Mouse (Mus musculus): ENCODE results near the gene Specc1l. TPM values are rescaled to one million over a fixed set of nuclear protein-coding genes. Genes with fewer than 3 reads are reported as not detected.

The Specc1l gene
- polyA plus RNA-seq, 1 experiment from 2014 or later = 20.3 TPM

DNA sequence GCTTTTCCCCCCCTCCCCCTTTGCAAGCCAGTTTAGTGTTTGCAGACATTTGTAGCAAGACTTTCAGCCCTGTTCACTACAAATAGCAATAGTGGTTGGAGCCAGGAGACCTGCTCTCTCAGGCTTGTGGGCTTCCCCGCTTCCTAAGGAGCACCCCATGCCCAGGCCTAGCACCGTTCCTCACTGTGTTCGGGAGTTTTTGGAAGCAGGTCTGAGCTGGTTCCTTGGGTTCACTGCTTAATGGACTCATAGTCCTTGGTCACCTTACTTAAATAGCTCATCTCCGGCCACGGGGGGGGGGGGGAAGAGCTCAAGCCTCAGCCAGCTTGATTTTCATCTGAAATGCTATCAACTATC lies 92.2 kb downstream of the Specc1l start:
- Histone ChIP-seq H3K4me2 (ENCODE audit: low read depth, low read length) (no peak overlapping the region), H3K4me3 (ENCODE audit: low read depth, low read length) (no peak overlapping the region), H3K9ac (ENCODE audit: low read depth, low read length) (no peak overlapping the region), H3K36me3 (ENCODE audit: control insufficient read depth, insufficient read depth, low read length) (peaks cover 66% of the 10 kb centered on the region), H3K4me1 (ENCODE audit: control insufficient read depth, insufficient read depth, low read length) (no peaks in the 10 kb centered on the region), H3K9me3 (ENCODE audit: control insufficient read depth, low read length) (no peaks in the 10 kb centered on the region), H3K27ac (replicated peaks; ENCODE audit: low read depth, low read length) (0 out of 2 replicates have a peak overlapping the region, but pooled peaks have one; percentile 10), H3K27me3 (replicated peaks; ENCODE audit: control insufficient read depth, insufficient read depth, low read length) (no peaks in the 10 kb centered on the region)
- 90% methylated on average over 5 of the region's 5 CpGs for WGBS
- no peak for ATAC-seq (ENCODE audit: low read depth)
- DNase-seq (ENCODE audit: low spot score) = no peak

DNA sequence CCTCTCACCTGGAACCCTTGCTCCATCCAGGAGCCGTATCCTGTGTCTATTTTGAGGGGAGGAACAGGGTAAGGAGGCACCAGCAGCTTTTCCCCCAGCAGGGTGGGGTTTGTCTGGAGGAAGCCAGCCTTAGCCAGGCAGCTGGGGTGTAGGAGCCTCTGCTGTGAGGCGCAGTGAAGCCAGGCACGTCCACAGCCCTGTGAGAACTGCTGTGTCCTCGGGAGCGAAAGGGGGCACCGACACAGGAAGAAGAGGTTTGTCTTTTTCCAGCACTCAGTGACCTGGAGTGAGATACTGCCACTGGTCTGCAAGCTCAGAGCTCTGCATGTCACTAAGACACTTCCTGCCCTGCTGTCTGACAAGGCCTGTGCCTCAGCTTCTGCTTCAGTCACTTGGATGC lies 92.5 kb downstream of the Specc1l start:
- Histone ChIP-seq H3K4me1 (ENCODE audit: control insufficient read depth, insufficient read depth, low read length) (no peaks in the 10 kb centered on the region), H3K9me3 (ENCODE audit: control insufficient read depth, low read length) (no peaks in the 10 kb centered on the region), H3K4me2 (ENCODE audit: low read depth, low read length) (no peak overlapping the region), H3K27ac (replicated peaks; ENCODE audit: low read depth, low read length) (0 out of 2 replicates have a peak overlapping the region, but pooled peaks have one; percentile 10), H3K9ac (ENCODE audit: low read depth, low read length) (no peak overlapping the region), H3K27me3 (replicated peaks; ENCODE audit: control insufficient read depth, insufficient read depth, low read length) (no peaks in the 10 kb centered on the region), H3K4me3 (ENCODE audit: low read depth, low read length) (no peak overlapping the region), H3K36me3 (ENCODE audit: control insufficient read depth, insufficient read depth, low read length) (peaks cover 68% of the 10 kb centered on the region)
- DNase-seq (ENCODE audit: low spot score) (no peak), ATAC-seq (ENCODE audit: low read depth) (no peak)
- 66% methylated on average over 6 of the region's 6 CpGs for WGBS

DNA sequence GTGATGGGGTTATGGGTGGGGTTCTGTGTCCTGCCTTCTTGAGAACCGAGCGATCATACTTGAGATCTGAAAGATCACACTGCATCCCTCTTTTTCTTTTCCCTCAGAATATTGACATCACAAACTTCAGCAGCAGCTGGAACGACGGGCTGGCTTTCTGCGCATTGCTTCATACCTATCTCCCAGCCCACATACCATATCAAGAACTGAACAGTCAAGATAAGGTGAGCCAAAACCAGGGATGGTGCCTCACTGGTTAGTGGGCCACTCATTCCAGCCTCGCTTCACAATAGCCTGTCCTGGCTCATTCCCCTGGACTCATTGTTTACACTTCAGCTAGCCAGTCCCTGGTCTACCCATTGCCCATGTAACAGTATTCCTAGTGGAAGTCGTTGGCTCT lies 95.3 kb downstream of the Specc1l start:
- no peaks in the 10 kb centered on the region for H3K9me3 ChIP-seq (ENCODE audit: control insufficient read depth, low read length)
- H3K36me3 ChIP-seq (ENCODE audit: control insufficient read depth, insufficient read depth, low read length) = peaks cover 89% of the 10 kb centered on the region
- H3K4me1 ChIP-seq (ENCODE audit: control insufficient read depth, insufficient read depth, low read length) = no peaks in the 10 kb centered on the region
- no peak overlapping the region for H3K4me2 ChIP-seq (ENCODE audit: low read depth, low read length)
- no peak overlapping the region for H3K4me3 ChIP-seq (ENCODE audit: low read depth, low read length)
- H3K9ac ChIP-seq (ENCODE audit: low read depth, low read length) = no peak overlapping the region
- ATAC-seq (ENCODE audit: low read depth) (no peak), DNase-seq (ENCODE audit: low spot score) (no peak)
- WGBS = 95% methylated on average over 7 of the region's 7 CpGs
- no peaks in the 10 kb centered on the region for H3K27me3 ChIP-seq (replicated peaks; ENCODE audit: control insufficient read depth, insufficient read depth, low read length)
- no peak overlapping the region for H3K27ac ChIP-seq (replicated peaks; ENCODE audit: low read depth, low read length)

DNA sequence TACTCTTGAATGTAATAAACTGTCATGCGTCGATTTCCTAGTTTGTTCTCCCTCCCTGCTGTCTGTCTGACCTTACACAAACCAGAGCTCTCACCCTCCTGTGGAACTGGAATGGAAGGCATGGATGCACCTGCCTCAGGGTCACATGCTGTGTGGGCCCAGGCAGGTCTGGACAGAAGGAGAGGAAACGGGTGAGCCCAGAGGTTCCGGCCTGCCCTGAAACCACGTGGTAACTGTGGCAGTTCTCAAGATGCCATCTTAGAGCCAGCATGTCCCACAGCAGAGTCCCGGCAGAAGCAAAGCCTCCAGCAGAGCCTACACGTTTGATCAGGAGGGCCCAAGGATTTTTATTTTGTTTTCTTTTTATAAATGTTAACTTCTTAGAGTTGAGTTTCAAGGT lies 100.5 kb downstream of the Specc1l start:
- Histone ChIP-seq H3K9me3 (ENCODE audit: control insufficient read depth, low read length) (no peaks in the 10 kb centered on the region), H3K4me2 (ENCODE audit: low read depth, low read length) (no peak overlapping the region), H3K36me3 (ENCODE audit: control insufficient read depth, insufficient read depth, low read length) (peaks cover 46% of the 10 kb centered on the region), H3K4me1 (ENCODE audit: control insufficient read depth, insufficient read depth, low read length) (0 out of 2 replicates have a peak, but pooled peaks cover 4% of the 10 kb centered on the region), H3K27ac (replicated peaks; ENCODE audit: low read depth, low read length) (no peak overlapping the region), H3K9ac (ENCODE audit: low read depth, low read length) (no peak overlapping the region), H3K4me3 (ENCODE audit: low read depth, low read length) (no peak overlapping the region), H3K27me3 (replicated peaks; ENCODE audit: control insufficient read depth, insufficient read depth, low read length) (peaks cover 11% of the 10 kb centered on the region)
- 67% methylated on average over 7 of the region's 7 CpGs for WGBS
- no peak for DNase-seq (ENCODE audit: low spot score)
- ATAC-seq (ENCODE audit: low read depth) = no peak

DNA sequence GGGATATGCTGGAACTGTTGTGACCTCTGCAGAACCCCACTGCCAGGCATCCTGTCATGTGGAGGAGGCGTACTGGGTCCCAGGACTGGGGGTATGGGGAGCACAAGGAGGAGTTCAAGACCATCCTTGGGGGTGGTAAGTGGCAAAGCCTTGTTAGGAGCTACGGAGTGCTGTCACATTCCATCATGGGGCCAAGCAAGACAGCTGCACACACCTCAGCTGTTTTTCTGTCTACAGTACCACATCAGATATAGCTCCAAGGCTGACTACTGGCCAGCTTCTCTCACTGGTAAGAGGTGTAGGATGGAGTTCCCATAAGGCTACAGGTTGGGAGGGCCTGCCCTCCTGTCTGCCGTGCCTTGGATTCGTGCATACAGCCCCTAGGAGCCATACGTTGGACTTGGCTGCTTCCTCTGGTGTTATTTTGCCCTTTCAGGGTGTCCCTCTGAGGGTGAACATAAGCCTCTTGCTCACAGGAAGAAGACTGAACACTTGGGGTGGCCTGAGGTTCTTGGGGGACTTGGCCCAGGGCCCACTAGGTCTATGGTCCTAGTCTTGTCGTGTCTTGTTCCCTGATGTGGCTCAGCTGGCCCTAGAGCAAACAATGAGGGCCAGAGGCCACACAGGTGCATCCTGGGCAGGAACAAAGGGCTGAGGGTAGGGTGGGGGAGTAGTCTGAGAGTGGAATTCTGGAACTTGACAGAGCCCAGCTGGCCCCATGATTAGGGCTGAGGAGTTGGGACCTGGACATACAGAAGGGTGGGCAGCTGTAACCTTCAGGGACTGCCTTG lies 102.5 kb downstream of the Specc1l start:
- H3K27ac ChIP-seq (replicated peaks; ENCODE audit: low read depth, low read length) = no peak overlapping the region
- WGBS = 49% methylated on average over 6 of the region's 6 CpGs
- H3K4me2 ChIP-seq (ENCODE audit: low read depth, low read length) = no peak overlapping the region
- H3K27me3 ChIP-seq (replicated peaks; ENCODE audit: control insufficient read depth, insufficient read depth, low read length) = peaks cover 26% of the 10 kb centered on the region
- no peak for ATAC-seq (ENCODE audit: low read depth)
- H3K4me3 ChIP-seq (ENCODE audit: low read depth, low read length) = no peak overlapping the region
- no peak overlapping the region for H3K9ac ChIP-seq (ENCODE audit: low read depth, low read length)
- H3K36me3 ChIP-seq (ENCODE audit: control insufficient read depth, insufficient read depth, low read length) = peaks cover 26% of the 10 kb centered on the region
- H3K9me3 ChIP-seq (ENCODE audit: control insufficient read depth, low read length) = no peaks in the 10 kb centered on the region
- 0 out of 2 replicates have a peak, but pooled peaks cover 4% of the 10 kb centered on the region for H3K4me1 ChIP-seq (ENCODE audit: control insufficient read depth, insufficient read depth, low read length)
- DNase-seq (ENCODE audit: low spot score) = peak; percentile 12

DNA sequence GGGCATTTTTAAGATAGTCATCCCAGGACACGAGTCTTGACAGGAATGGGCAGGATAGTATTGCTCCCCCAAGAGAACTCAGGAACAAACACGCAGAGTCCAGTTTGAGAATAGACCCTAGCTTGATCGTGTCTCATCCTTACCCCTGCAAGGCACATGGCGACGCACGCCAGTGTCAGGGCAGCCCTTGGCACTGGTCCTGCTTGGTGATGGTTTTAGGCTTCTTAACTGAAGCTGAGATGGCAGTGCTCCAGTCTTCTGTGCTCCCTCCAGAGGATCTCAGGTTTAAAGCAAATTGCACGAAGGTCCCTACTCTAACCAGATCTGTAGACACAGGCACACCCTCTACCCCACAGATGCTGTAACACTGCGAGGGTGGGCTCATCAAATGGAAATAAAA lies 103.9 kb downstream of the Specc1l start:
- H3K4me1 ChIP-seq (ENCODE audit: control insufficient read depth, insufficient read depth, low read length) = 0 out of 2 replicates have a peak, but pooled peaks cover 4% of the 10 kb centered on the region
- no peaks in the 10 kb centered on the region for H3K9me3 ChIP-seq (ENCODE audit: control insufficient read depth, low read length)
- H3K4me3 ChIP-seq (ENCODE audit: low read depth, low read length) = no peak overlapping the region
- ATAC-seq (ENCODE audit: low read depth) (no peak), DNase-seq (ENCODE audit: low spot score) (peak; percentile 14)
- H3K27ac ChIP-seq (replicated peaks; ENCODE audit: low read depth, low read length) = no peak overlapping the region
- H3K4me2 ChIP-seq (ENCODE audit: low read depth, low read length) = no peak overlapping the region
- no peak overlapping the region for H3K9ac ChIP-seq (ENCODE audit: low read depth, low read length)
- 77% methylated on average over 8 of the region's 8 CpGs for WGBS
- peaks cover 26% of the 10 kb centered on the region for H3K27me3 ChIP-seq (replicated peaks; ENCODE audit: control insufficient read depth, insufficient read depth, low read length)
- H3K36me3 ChIP-seq (ENCODE audit: control insufficient read depth, insufficient read depth, low read length) = peaks cover 13% of the 10 kb centered on the region

DNA sequence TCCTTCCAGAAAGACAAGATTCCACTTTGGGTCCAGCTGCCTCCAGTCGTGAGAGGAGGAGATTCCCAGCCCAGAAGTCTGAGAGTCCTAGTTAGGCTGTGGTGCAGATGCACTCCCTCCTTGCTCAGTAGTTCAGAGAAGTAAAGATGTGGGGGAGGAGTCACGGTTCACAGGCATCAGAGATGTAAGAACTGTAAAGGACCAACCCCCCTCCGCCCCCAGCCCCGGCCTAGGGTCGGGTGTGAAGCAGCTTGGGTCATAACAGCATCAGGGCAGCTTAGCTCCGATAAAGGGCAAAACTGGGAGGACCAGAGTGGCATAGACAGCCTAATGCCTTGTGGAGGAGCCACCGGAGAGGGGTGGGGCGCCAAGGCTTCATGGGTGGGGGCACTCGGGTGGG lies 104.6 kb downstream of the Specc1l start:
- DNase-seq (ENCODE audit: low spot score) (peak; percentile 16), ATAC-seq (ENCODE audit: low read depth) (peak; percentile 9)
- peaks cover 6% of the 10 kb centered on the region; the same call in 1 of the 2 replicates for H3K36me3 ChIP-seq (ENCODE audit: control insufficient read depth, insufficient read depth, low read length)
- H3K4me1 ChIP-seq (ENCODE audit: control insufficient read depth, insufficient read depth, low read length) = 0 out of 2 replicates have a peak, but pooled peaks cover 4% of the 10 kb centered on the region
- peaks cover 26% of the 10 kb centered on the region for H3K27me3 ChIP-seq (replicated peaks; ENCODE audit: control insufficient read depth, insufficient read depth, low read length)
- no peak overlapping the region for H3K27ac ChIP-seq (replicated peaks; ENCODE audit: low read depth, low read length)
- 4% methylated on average over 7 of the region's 9 CpGs for WGBS
- peak overlapping the region; percentile 47 for H3K4me3 ChIP-seq (ENCODE audit: low read depth, low read length)
- peak overlapping the region; percentile 62 for H3K9ac ChIP-seq (ENCODE audit: low read depth, low read length)
- peak overlapping the region; percentile 72 for H3K4me2 ChIP-seq (ENCODE audit: low read depth, low read length)
- H3K9me3 ChIP-seq (ENCODE audit: control insufficient read depth, low read length) = no peaks in the 10 kb centered on the region

DNA sequence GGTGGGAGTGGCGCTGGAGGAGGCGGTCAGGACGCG lies 104.8 kb downstream of the Specc1l start, which contains the start of gene Adora2a:
Adora2a (plus strand) TSS at position 6 of the 36 bp plus-strand sequence.
- H3K9me3 ChIP-seq (ENCODE audit: control insufficient read depth, low read length) = no peaks in the 10 kb centered on the region
- 0 out of 2 replicates have a peak, but pooled peaks cover 4% of the 10 kb centered on the region for H3K4me1 ChIP-seq (ENCODE audit: control insufficient read depth, insufficient read depth, low read length)
- no peak for DNase-seq (ENCODE audit: low spot score)
- H3K36me3 ChIP-seq (ENCODE audit: control insufficient read depth, insufficient read depth, low read length) = 0 out of 2 replicates have a peak, but pooled peaks cover 4% of the 10 kb centered on the region
- peaks cover 26% of the 10 kb centered on the region for H3K27me3 ChIP-seq (replicated peaks; ENCODE audit: control insufficient read depth, insufficient read depth, low read length)
- no peak within 1 kb of the TSS for H3K27ac ChIP-seq (replicated peaks; ENCODE audit: low read depth, low read length)
- H3K9ac ChIP-seq (ENCODE audit: low read depth, low read length) = peak within 1 kb of the TSS; percentile 62
- WGBS = 0% methylated on average over 2 of the region's 4 CpGs
- H3K4me3 ChIP-seq (ENCODE audit: low read depth, low read length) = peak within 1 kb of the TSS; percentile 47
- H3K4me2 ChIP-seq (ENCODE audit: low read depth, low read length) = peak within 1 kb of the TSS; percentile 72
- no peak for ATAC-seq (ENCODE audit: low read depth)

Measured in embryonic facial prominence, embryonic 14.5 days (tissue).